8 mouse cellular contexts compared by ENCODE assay signal in the genomic region with DNA sequence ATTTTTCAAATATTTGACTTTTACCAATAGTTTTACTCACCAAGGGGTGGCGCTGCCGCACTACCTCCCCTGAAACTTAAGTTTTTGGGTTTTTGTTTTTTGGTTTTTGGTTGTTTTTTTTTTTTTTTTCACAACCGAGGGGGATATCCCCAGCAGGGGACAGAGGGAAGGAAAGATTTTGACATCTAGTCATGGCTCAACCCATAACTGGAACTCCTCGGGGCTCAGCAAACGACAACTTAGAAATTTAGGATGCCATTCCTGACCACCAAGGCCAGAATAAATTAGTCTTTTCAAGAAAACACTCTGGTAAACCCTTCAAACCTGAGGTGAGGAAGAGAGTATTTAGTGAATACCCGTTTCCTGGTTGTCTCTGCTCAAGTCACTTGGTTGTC. TPM values are rescaled to one million over a fixed set of nuclear protein-coding genes. Genes with fewer than 3 reads are reported as not detected.
DNase-seq lines count a peak whose midpoint lies in the region; ATAC-seq and TF ChIP-seq lines count a peak whose summit lies in the region.

No protein-coding gene starts in this region.

- peak; percentile 39; the same call in 1 of the 2 replicates for TF ChIP-seq CTCF in lung, adult 2 months (IDR thresholded peaks at IDR 0.05; ENCODE audit: insufficient read depth, low read length)
- TF ChIP-seq CTCF in stomach, postnatal 0 days (IDR thresholded peaks at IDR 0.05; ENCODE audit: low read depth) = peak; percentile 78

- H3K4me1 ChIP-seq in lung, adult 2 months (ENCODE audit: control insufficient read depth, insufficient read depth, low read length) = peaks cover 14% of the 10 kb centered on the region
- H3K4me1 ChIP-seq in forebrain, embryonic 15.5 days = peaks cover 70% of the 10 kb centered on the region
- H3K4me1 ChIP-seq in kidney, embryonic 14.5 days (ENCODE audit: control insufficient read depth, insufficient read depth, low read length) = peaks cover 23% of the 10 kb centered on the region
- no peaks in the 10 kb centered on the region; the same call in none of the 2 replicates for H3K4me1 ChIP-seq in stomach, postnatal 0 days (replicated peaks; ENCODE audit: control insufficient read depth, insufficient read depth)

- no peak for TF ChIP-seq EP300 in stomach, postnatal 0 days (optimal IDR thresholded peaks at IDR 0.05)

- DNase-seq in lung, adult 2 months = peak; percentile 52
- no peak for DNase-seq in lung, postnatal 25 days (ENCODE audit: low spot score)
- peak; percentile 79 for DNase-seq in adrenal gland, postnatal 14 days
- peak; percentile 71 for DNase-seq in lung, postnatal 36 days
- DNase-seq in stomach, postnatal 0 days (ENCODE audit: low spot score) = peak; percentile 38
- no peak for DNase-seq in left cerebral cortex, adult 18-20 months (ENCODE audit: low spot score in 2 of 2)

- H3K27ac ChIP-seq in forebrain, embryonic 15.5 days (replicated peaks) = no peak overlapping the region
- no peak overlapping the region for H3K27ac ChIP-seq in kidney, embryonic 14.5 days (ENCODE audit: low read depth, low read length)
- H3K27ac ChIP-seq in stomach, postnatal 0 days (replicated peaks) = no peak overlapping the region; the same call in 1 of the 2 replicates

- H3K4me3 ChIP-seq in lung, adult 2 months (replicated peaks; ENCODE audit: extremely low read depth, low read depth, low read length) = no peak overlapping the region
- peak overlapping the region; percentile 75 for H3K4me3 ChIP-seq in forebrain, embryonic 15.5 days
- no peak overlapping the region for H3K4me3 ChIP-seq in kidney, embryonic 14.5 days (ENCODE audit: low read length)
- peak overlapping the region; percentile 51 for H3K4me3 ChIP-seq in stomach, postnatal 0 days (ENCODE audit: low read depth, low read length)

- peak overlapping the region; percentile 76 for H3K4me2 ChIP-seq in forebrain, embryonic 15.5 days (replicated peaks)
- H3K4me2 ChIP-seq in kidney, embryonic 14.5 days (replicated peaks; ENCODE audit: low read depth, low read length) = peak overlapping the region; percentile 93; the same call in 1 of the 2 replicates
- no peak overlapping the region; the same call in 1 of the 2 replicates for H3K4me2 ChIP-seq in stomach, postnatal 0 days (replicated peaks; ENCODE audit: low read depth)

- WGBS in lung, adult 2 months = 8% methylated on average over 6 of the region's 6 CpGs
- under 1% methylated on average over 6 of the region's 6 CpGs for WGBS in forebrain, embryonic 15.5 days
- WGBS in kidney, embryonic 14.5 days = 2% methylated on average over 6 of the region's 6 CpGs
- WGBS in stomach, postnatal 0 days = 6% methylated on average over 6 of the region's 6 CpGs

- peaks cover 8% of the 10 kb centered on the region; the same call in 1 of the 2 replicates for H3K27me3 ChIP-seq in forebrain, embryonic 15.5 days
- H3K27me3 ChIP-seq in kidney, embryonic 14.5 days (ENCODE audit: control insufficient read depth, insufficient read depth, low read length) = peaks cover 6% of the 10 kb centered on the region
- no peaks in the 10 kb centered on the region for H3K27me3 ChIP-seq in stomach, postnatal 0 days (ENCODE audit: control insufficient read depth, insufficient read depth, low read length)

- ATAC-seq in forebrain, embryonic 15.5 days (replicated peaks) = no peak
- ATAC-seq in kidney, embryonic 14.5 days (ENCODE audit: low FRiP score, low TSS enrichment) = no peak
- no peak for ATAC-seq in stomach, postnatal 0 days (ENCODE audit: low FRiP score, low TSS enrichment)

- TF ChIP-seq POLR2A in lung, adult 2 months (IDR thresholded peaks at IDR 0.05; ENCODE audit: borderline replicate concordance, extremely low read depth, low read depth, low read length) = no peak

- H3K36me3 ChIP-seq in forebrain, embryonic 15.5 days = no peaks in the 10 kb centered on the region
- H3K36me3 ChIP-seq in kidney, embryonic 14.5 days (ENCODE audit: control insufficient read depth, insufficient read depth, low read length) = no peaks in the 10 kb centered on the region
- H3K36me3 ChIP-seq in stomach, postnatal 0 days (ENCODE audit: control insufficient read depth, insufficient read depth, low read length) = no peaks in the 10 kb centered on the region

- no peaks in the 10 kb centered on the region for H3K9me3 ChIP-seq in forebrain, embryonic 15.5 days
- H3K9me3 ChIP-seq in kidney, embryonic 14.5 days (ENCODE audit: control insufficient read depth, low read length) = no peaks in the 10 kb centered on the region
- H3K9me3 ChIP-seq in stomach, postnatal 0 days (ENCODE audit: control insufficient read depth, low read length) = no peaks in the 10 kb centered on the region

- peak overlapping the region; percentile 84; the same call in 1 of the 2 replicates for H3K9ac ChIP-seq in forebrain, embryonic 15.5 days (replicated peaks)
- no peak overlapping the region for H3K9ac ChIP-seq in kidney, embryonic 14.5 days (ENCODE audit: low read depth, low read length)
- 0 out of 2 replicates have a peak overlapping the region, but pooled peaks have one; percentile 65 for H3K9ac ChIP-seq in stomach, postnatal 0 days (ENCODE audit: low read length)

RNA-seq across cellular contexts. Expression of a gene that starts 2.8 kb away (rescaled TPM):
- not detected in 2 replicates for polyA plus RNA-seq in lung, adult 2 months (2012; rRNA removed)
- not detected in 2 replicates for total RNA-seq in adrenal gland, postnatal 14 days (2021)
- 17.2 TPM in 1 of 2 replicates, not detected in the other for polyA plus RNA-seq in forebrain, embryonic 15.5 days (2015; fragmentation: Nextera tagmentation; extraction: Ambion mirVana)
- not detected in 2 replicates for polyA plus RNA-seq in kidney, embryonic 14.5 days (2014; fragmentation: Nextera tagmentation; extraction: Ambion mirVana)
- polyA plus RNA-seq in stomach, postnatal 0 days (2015; fragmentation: Nextera tagmentation; extraction: Ambion mirVana) = not detected in 2 replicates
- total RNA-seq in left cerebral cortex, adult 18-20 months (2021) = not detected

RNA-seq across cellular contexts. Expression of a gene that starts 3.2 kb away (rescaled TPM):
- 26.0 and 28.2 TPM in 2 replicates for polyA plus RNA-seq in lung, adult 2 months (2012; rRNA removed)
- total RNA-seq in adrenal gland, postnatal 14 days (2021) = 48.4 and 72.0 TPM in 2 replicates
- polyA plus RNA-seq in forebrain, embryonic 15.5 days (2015; fragmentation: Nextera tagmentation; extraction: Ambion mirVana) = 1.6 and 2.6 TPM in 2 replicates
- polyA plus RNA-seq in kidney, embryonic 14.5 days (2014; fragmentation: Nextera tagmentation; extraction: Ambion mirVana) = 0.73 and 0.91 TPM in 2 replicates
- 0.23 and 0.30 TPM in 2 replicates for polyA plus RNA-seq in stomach, postnatal 0 days (2015; fragmentation: Nextera tagmentation; extraction: Ambion mirVana)
- total RNA-seq in left cerebral cortex, adult 18-20 months (2021) = 10 to 100 TPM; 28.4 TPM

RNA-seq across cellular contexts. Expression of a gene that starts 53.3 kb away (rescaled TPM):
- polyA plus RNA-seq in lung, adult 2 months (2012; rRNA removed) = not detected in 2 replicates
- total RNA-seq in adrenal gland, postnatal 14 days (2021) = not detected in 2 replicates
- not detected in 2 replicates for polyA plus RNA-seq in forebrain, embryonic 15.5 days (2015; fragmentation: Nextera tagmentation; extraction: Ambion mirVana)
- polyA plus RNA-seq in kidney, embryonic 14.5 days (2014; fragmentation: Nextera tagmentation; extraction: Ambion mirVana) = not detected in 2 replicates
- polyA plus RNA-seq in stomach, postnatal 0 days (2015; fragmentation: Nextera tagmentation; extraction: Ambion mirVana) = not detected in 2 replicates
- total RNA-seq in left cerebral cortex, adult 18-20 months (2021) = under 1 TPM in 1 of 2 experiments, not detected in 1; 0.42 TPM

Comparison
In these comparisons a context has a peak if more than half of its experiments do, and no peak if none do; other contexts are left out.
1. DNase-seq: peak in lung, adult 2 months (single experiment), adrenal gland, postnatal 14 days (single experiment), lung, postnatal 36 days (single experiment) and stomach, postnatal 0 days (single experiment); none in lung, postnatal 25 days (single experiment) and left cerebral cortex, adult 18-20 months (0 of 2).
2. H3K4me3 ChIP-seq: peak in forebrain, embryonic 15.5 days (single experiment) and stomach, postnatal 0 days (single experiment); none in lung, adult 2 months (single experiment) and kidney, embryonic 14.5 days (single experiment).